Mouse (Mus musculus) megakaryocyte-erythroid progenitor cell, adult 5-6 weeks (primary cell): ENCODE data around the gene Pax5. TPM values are rescaled to one million over a fixed set of nuclear protein-coding genes. Genes with fewer than 3 reads are reported as not detected.
"Not testable (repeated sequence)": the region's sequence is repeated elsewhere in the genome, so short reads cannot be mapped to it uniquely, and the experiment has no call there.

ENCODE experiments used
- ATAC-seq: replicated peaks from 2 replicates; pipeline ENCODE4 v1.8.0; 2016; ENCODE audit warnings: mild to moderate bottlenecking, inconsistent platforms; ENCODE audit not compliant: severe bottlenecking, poor library complexity, low FRiP score, low TSS enrichment
- total RNA-seq, 2 experiments: library from RNA; stranded (forward) in 1 of 2; stranded (reverse) in 1 of 2; fragments of 200-1000, 215-1000 nt in 1 of 2; fragments of >200 nt in 1 of 2; fragmentation: Nextera tagmentation in 1 of 2; gene quantifications; 2 replicates each; pipeline ENCODE4 v1.2.3; 2014 to 2017

Gene Pax5
- total RNA-seq (2014; fragmentation: Nextera tagmentation) (3.4 and 15.7 TPM in 2 replicates), total RNA-seq (2017) (0.04 and 0.33 TPM in 2 replicates)

DNA sequence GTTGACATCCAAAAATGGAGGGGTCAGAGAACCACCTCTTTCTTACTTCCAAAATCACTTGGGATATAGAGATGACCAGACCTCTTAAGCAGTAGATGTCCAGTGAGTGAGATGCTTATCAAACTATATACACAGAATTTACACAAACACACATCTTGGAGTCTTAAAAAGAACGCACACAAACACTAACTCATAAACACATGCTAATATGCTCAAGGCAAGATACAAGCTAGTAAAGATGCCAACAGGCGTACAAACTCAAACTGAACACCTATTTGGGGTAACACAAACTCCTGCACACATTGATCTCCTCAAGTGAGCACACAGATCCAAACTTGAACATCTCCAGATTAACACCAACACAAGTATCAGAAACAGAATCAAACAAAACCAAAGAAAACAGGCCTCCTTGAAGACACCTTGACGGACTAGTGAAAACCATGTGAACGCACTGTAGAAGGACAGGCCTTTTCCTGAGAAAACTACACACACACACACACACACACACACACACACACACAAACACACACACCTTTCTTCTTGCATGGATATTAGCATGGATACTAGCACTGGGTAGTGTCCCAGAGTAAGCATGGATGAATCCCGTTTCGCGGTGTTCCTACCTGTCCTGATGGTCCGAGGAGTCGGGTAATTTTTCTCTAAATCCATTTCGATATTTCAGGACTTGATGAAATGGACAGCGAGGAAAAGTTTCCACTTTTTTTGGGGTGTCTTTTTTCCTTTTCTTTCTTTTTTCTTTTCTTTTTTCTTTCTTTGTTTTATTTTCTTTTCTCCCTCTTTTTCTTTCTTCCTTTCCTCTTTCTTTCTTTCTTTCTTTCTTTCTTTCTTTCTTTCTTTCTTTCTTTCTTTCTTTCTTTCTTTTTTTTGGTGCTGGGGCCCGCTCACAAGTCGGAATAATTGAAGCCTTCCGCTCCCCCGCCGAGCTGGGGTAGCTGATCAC, at the start of gene Pax5:
Gene Pax5 (minus strand): TSS at position 748 of the 961 bp plus-strand sequence.
- no peak for ATAC-seq

DNA sequence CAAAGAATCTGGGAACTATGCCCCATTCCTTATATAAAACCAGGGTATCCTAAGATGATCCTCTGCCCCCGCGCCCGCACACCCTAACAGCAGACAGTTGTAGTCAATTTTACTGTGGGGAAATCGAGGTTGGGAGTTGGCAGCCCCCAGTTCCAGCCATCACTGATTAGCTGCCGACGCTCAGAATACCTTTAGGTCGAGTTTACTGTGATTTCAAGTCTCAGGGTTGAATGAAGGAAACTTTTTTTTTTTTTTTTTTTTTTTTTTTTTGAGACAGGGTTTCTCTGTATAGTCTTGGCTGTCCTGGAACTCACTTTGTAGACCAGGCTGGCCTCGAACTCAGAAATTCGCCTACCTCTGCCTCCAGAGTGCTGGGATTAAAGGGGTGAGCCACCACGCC, 46.8 kb upstream of the Pax5 start:
- not testable (repeated sequence) for ATAC-seq

DNA sequence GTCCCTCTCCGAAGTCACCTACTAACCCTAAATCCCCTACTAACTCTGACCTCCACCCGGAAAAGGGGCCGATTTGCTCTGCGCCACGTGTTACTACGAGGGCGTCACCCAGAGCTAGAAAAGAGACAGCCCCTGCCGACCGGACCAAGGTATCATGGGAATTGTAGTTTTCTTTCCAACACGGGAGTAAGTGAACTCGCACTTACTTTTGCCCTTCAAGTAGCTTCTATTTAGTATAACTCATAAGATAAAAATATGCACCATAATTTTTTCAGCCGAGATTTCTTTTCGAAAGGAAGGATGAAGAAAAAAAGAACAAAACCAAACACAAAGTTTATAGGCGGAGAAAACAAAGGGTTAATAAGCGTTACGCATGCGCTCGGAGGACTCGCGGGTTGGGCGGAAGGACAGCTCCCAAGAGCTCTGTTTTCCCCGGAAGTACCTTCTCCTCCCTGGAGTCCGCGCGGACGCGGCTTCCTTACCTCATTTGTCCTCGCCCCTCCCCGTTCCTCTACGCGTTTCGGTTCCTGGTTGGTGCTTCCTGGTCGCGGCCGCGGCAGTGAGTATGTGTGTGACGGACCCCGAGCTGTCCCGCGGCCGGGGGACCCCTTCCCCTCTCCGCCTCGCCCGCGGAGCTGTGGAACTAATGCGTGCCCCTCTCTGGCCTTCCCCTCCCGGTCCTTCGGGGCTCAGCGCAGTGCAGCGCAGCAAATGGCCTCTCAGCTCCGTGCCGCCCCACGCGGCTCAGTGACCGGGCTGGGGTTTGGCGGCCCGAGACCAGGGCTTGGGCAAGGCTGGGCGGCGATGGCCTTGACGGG, 46.1 kb upstream of the Pax5 start:
- peak; percentile 98 for ATAC-seq

DNA sequence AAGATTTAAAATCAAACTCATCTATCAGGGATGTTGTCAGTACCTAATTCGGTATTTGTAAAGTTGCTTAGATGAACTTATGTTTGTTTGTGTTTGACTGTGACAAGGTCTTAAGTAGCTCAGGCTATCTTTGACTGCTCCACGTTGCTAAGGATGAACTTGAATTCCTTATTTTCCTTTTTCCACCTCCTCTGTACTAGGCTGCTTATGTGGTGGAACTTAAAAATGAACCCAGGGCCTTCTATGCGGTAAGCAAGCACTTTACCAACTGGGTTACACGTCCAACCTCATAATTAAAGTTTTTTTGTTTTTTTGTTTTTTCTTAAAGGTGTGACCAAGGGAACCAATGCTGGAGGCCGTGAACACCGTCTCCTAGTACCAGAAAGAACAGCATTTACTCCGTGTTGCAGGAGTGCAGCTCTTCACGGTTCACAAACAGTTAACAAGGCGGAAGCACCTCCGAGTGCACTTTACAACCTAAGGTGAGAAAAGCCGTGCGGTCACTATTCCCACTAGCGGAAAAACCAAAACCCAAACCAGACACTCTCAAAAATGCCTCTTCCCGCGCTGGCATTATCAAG, 45.4 kb upstream of the Pax5 start, which contains the start of gene Zcchc7:
Gene Zcchc7 (plus strand): TSS at position 325 of the 581 bp plus-strand sequence.
- peak; percentile 48 for ATAC-seq

DNA sequence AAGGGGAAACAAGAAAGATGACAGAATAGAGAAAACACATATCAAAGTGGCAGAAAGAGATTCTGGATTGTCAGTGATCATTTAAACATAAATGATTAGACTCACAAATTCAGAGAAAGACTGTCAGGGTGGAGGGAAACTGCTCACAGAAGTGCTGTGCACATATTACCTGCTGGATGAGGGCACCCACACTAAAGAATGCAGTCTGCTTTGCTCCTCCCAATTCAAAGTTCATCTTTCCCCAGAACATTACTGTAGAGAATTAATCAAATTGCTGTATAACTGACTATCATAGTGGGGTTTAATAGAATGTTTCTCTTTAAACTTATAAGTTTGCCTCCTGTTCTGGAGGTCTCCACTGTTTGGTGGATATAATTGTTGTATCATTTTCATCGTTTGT, 30.2 kb upstream of the Pax5 start:
- ATAC-seq = no peak

DNA sequence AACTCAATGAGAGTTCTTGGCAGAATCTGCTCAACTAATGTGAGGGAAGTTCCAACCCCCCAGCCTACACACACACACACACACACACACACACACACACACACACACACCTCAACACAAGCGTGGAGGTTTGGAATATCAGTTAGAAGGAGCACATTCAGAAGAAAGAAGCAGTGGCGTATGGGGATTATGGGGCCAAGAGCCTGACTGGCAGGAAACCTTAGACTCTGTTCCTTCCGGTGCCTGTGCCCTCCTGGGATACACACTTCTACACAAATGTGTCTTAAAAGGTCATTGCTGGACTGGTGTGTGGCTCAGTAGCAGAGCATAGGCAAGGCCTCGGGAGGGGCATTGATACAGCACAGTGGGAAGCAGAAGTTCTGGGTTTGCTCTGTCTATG, 10.9 kb upstream of the Pax5 start:
- no peak for ATAC-seq

DNA sequence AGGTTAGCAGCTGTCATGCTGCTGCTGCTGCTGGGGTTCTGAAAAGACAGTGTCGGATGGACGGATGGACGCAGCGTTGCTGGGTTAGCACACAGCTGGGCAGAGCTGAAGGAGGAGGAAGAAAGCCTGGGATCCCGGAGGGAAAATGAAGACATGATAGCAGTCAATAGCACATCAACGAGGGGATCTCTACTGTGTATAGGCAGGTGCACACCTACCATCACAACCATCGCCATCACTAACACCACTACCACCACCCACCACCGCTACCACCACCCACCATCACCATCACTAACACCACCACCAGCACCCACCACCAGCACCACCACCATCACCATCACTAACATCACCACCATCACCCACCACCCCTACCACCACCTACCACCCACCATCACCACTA, 9.8 kb upstream of the Pax5 start:
- ATAC-seq = no peak

DNA sequence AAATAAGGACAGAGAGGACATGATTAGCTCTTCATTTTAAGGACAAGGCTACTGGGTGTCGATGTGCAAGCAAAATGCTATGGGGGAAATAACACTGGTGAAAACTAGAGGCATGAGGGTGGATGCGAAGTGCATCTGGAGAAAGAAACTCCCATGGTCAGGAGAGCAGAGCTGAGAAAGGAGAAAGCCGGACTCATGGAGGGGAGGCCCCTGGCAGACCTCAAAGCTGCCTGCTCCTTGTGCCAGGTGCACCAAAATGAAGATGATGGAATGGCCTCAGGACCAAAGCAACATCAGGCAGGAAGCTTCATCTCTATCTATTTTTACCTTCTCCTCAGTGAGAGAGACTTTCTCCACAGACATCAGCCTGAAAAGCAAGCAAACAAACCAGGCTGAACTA, 7.4 kb upstream of the Pax5 start:
- ATAC-seq = no peak

DNA sequence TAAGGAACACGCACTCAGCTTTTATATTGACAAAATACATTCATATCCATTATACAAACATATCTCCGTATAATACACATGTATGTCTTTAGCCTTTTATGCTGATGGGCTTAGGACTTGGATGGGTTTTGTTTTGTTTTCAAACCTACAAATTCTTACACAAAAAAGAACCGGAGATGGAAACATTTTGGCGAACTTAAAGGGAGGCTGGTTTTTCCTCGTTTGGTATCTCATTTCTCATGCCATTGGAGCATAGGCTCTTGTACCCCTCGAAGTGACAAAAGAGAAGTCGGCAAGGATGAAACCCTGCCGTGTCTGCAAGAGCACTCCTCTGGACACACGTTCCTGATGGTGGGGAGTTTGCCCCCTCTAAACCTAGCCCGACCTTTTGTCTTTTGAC, 6.1 kb upstream of the Pax5 start:
- ATAC-seq = no peak

DNA sequence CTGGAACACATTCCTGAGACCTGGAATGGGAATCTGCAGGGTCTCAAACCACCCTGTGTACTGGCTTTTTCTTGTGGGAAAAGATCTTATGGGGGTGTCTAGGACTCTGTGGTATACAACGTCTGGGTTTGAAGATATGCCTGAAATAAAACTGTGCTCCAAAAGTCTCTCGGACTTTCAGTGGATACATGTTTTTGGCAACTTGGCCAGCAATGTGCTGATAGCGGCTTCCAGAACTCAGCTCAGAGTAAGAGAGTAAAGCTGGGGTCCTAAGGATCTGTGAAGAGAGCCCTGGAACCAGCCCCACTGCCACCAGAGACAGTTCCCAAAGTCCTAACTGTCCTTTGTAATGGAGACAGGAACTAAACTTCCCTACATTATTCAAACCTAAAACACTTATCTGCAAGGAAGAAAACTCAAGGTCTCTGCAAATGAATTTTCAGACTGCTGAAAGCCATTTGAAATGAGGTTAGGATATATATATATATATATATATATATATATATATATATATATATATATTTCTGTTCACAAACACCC, 5.4 kb upstream of the Pax5 start:
- ATAC-seq = no peak

DNA sequence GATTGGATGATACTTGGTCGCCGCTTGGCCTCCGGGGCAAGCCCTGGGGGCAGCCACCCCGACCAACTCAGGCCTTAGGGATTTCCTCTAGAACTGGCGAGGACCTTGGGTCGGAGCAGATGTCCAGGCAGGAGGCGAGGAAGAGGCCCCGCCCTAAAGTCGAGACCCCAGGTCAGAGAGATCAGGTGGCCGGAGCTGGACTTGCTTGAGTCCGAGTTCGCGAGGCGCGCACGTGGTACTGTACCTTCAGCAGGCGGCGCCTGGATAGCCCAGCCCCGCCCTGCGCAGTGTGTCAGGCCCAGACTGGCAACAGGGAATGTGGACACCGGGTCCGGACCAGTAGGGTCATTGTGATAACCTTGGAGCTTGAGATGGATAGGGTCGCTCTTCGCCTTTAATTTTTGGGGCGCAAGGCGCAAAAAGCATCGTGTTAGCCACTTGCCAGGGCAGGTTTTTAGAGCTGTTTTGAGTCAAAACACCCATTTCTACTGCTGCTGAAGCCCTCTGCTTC, 3.9 kb upstream of the Pax5 start:
- no peak for ATAC-seq

DNA sequence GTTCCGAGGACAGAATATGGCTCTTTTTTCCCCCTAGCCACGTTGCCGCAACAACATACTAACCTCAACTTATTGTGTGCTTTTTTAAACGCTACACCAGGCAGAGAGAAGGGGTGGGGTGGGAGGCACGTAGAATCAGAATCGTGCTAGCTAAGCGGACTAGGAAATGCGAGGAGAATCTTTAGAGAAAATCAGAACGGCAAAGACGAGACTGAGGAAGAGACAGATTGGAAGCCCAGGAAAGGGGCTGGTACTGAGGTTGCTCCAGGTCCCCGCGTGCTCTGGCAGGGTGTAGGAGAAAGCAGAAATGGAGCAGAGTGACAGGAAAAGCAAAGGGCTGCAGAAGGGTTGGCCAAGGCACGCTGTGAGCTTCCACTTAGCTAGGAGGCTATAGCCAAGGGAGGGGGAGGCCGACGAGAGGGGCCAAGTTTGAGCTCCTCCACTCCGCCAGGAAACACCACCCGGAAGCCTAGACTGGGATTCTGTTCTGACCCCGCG, 3.3 kb upstream of the Pax5 start:
- no peak for ATAC-seq

DNA sequence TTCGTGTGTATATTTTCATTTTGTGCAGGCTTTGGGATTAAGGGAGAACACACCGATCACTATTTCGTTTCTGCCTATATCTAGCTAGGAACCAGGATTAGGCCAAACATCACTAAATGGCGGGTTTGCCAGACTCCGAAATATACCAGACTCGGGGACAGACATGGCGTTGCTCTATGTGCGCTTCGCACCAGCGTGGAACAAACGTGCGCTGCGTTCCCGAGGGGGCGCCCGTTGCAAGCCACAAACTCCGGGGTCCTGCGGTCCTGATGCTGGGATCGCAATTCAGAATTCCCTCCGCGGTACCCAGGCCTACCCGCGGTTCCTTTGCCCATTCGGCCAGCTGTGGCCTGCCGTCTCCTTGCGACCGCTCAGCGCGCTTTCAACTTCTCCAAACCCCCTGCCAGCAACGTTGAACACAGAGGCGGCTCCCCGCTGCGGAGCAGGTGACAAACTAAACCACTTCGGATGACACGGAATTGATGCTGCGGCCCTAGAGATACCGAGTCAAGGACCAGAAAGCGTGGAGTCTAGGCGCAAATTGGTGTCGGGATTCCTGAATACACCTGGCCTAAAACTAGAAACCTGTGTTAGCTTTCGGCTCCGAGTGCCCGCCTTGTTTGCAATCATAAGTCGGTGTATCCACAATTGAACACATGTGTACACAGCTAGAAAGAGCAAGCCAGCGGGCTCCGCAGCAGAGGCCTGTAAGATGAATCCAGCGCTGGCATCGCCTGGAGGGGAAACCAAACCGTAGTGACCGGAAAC, 2.7 kb upstream of the Pax5 start:
- ATAC-seq = no peak

DNA sequence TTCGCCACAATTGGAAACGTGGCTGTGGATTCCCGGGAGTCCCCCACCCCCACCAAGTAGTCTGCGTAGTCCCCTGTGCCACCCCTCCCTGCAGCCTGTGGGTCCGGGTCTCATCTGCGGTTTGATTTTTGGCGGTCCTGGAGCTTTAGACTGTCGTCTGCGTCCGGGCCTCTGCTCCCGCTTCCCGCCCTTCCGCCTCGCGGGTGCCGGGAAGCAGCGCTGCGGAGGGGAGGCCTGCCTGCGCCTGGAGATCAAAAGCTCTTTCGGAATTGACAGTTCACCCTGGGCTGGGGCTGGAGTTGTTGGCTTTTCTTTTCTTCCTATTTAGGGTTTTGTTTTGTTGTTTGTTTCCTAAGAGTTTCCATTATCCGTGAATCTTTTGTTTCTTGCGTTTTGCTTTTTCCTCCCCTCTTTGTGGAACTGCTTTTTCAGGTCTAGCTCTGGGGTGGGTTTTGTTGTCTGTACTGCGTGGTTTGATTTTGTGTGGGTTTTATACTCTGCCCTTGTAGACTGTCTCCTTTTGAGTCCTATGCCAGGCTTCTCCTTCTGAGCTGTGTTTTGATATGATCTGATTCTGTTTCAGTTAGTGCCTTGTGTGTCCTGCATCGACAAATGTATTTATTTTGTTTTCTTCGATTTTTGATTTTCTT, 1.9 kb upstream of the Pax5 start:
- no peak for ATAC-seq

DNA sequence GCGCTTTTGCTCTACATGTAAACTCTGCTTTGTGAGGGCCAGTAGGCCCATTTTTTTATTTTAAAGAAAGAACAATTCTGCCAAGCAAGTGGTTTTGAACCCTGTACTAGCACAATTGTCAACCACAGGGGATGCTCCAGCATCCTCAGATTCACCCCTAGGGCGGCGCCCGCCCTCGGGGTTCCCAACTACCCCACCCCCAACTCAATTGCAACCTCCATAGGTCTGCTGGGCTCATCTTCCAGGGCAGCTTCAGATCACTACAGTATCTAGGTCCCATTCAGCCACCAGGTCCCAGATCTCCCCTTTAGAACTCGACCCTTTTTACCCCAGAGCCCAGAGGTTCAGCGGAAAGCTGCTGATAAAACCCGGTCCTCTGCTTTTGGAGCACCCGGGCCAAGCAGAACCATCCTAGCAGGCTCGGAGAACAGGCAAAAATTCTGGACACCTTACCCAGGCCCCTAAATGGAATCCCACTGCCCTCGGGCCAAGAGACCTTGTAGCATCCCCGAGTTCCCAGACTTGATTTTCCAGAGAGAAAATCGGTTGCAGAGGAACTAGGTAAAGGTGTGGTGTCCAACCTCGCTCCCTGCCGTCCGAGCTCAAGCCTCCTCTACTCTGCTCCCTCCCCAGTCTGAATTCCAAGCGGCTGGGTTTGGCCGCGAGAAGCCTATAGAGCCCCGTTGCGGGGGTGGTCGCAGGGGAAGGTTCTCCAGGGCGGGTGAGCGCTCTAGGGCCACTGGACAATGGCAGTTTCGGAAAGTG, 1.0 kb upstream of the Pax5 start:
- ATAC-seq = no peak

DNA sequence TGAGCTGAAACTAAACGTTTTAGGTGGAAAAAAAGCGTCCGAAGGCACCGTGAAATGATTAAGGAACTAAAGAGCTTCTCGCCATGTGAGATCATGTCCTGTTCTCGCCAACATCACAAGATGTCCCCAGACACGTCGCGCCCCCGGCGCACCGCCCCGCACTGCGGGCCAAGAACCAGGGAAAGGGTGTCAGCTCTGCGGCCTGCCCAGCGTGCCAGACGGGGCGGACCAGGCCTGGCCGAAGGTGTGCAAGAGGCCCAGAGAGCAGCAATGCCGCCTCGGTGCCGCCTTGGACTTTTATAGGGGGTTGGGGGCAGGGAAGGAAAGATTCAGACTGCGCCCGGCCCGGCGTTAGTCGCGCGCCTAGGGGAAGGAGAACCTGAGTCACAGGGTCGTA, 412 bp upstream of the Pax5 start:
- ATAC-seq = no peak

DNA sequence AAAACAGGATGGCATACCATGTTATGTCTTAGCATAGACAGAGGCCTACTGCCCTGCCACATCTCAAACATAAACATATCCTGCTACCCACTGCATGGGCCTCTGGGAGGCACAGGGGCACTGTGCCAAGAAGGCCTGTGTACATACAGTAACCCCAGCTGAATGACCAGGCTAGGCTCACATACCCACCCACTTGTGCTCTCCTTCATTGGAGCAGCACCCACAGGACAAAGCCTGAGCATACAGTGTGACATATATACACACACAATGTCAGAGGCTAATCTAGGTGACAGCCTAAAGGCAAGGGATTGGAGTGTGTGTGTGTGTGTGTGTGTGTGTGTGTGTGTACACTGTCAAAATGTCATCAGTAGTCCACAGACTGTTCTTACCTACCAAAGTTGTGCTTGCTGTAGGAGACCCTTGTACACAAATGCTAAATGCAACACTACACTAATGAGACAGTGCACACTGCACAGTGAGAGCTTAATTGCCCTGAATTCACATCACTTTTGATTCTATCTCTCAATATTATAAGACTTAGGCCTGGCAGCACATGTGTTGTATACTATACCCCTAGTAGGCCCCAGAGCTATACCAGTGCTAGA, 1.1 kb downstream of the Pax5 start:
- no peak for ATAC-seq
